Mouse (Mus musculus) forebrain, embryonic 11.5 days (tissue): ENCODE data around the gene Nbl1. TPM values are rescaled to one million over a fixed set of nuclear protein-coding genes. Genes with fewer than 3 reads are reported as not detected.
A peak's percentile ranks its signal among the peaks of the same experiment; 100 is the strongest.

Experiments
- ATAC-seq: fragments of 200-750 bp; cut with Nextera tagmentation; replicated peaks from 2 replicates; pipeline ENCODE4 v1.8.0; 2017; ENCODE audit warnings: moderate TSS enrichment; ENCODE audit not compliant: low FRiP score
- DNase-seq: peaks from one replicate; pipeline ENCODE4 v3.0.0-alpha.2; 2017; ENCODE audit warnings: low spot score
- H3K27ac ChIP-seq: fragments of 300-500 bp; sonication (generic); 2 replicates; pipeline ENCODE4 v1.5.1; 2014; ENCODE audit warnings: low read depth, low read length
- H3K27me3 ChIP-seq: fragments of 300-500 bp; sonication (generic); 2 replicates; pipeline ENCODE4 v1.6.1; 2014; ENCODE audit warnings: mild to moderate bottlenecking, low read length, mixed read lengths; ENCODE audit not compliant: control insufficient read depth, insufficient read depth
- H3K36me3 ChIP-seq: fragments of 300-500 bp; sonication (generic); 2 replicates; pipeline ENCODE4 v1.6.1; 2014; ENCODE audit warnings: mild to moderate bottlenecking, low read length, moderate library complexity, mixed read lengths; ENCODE audit not compliant: control insufficient read depth, insufficient read depth
- H3K4me1 ChIP-seq: fragments of 300-500 bp; sonication (generic); replicated peaks from 2 replicates; pipeline ENCODE4 v1.6.1; 2014; ENCODE audit warnings: low read length, mixed read lengths; ENCODE audit not compliant: control insufficient read depth, insufficient read depth
- H3K4me2 ChIP-seq: fragments of 300-500 bp; sonication (generic); 2 replicates; pipeline ENCODE4 v1.6.1; 2014; ENCODE audit warnings: low read depth, mild to moderate bottlenecking, low read length, moderate library complexity, mixed read lengths; ENCODE audit not compliant: severe bottlenecking
- H3K4me3 ChIP-seq: fragments of 300-500 bp; sonication (generic); 2 replicates; pipeline ENCODE4 v1.5.1; 2014; ENCODE audit warnings: low read depth, low read length
- H3K9ac ChIP-seq: fragments of 300-500 bp; sonication (generic); 2 replicates; pipeline ENCODE4 v1.6.1; 2014; ENCODE audit warnings: low read length
- H3K9me3 ChIP-seq: fragments of 300-500 bp; sonication (generic); 2 replicates; pipeline ENCODE4 v1.6.1; 2016; ENCODE audit warnings: low read length, mixed read lengths; ENCODE audit not compliant: control insufficient read depth
- WGBS: fragments of 180-500 bp; shearing (Covaris S2); extraction: QIAGEN DNeasy Blood & Tissue Kit; methylation state at CpG from one replicate; pipeline ENCODE4 v1.1.7; 2014; 5-methylcytosine and 5-hydroxymethylcytosine counted together
- polyA plus RNA-seq: library from polyadenylated mRNA; unstranded; fragments of >200 nt; fragmentation: Nextera tagmentation; extraction: Ambion mirVana; gene quantifications from 2 replicates; pipeline ENCODE4 v1.2.1, GENCODE M21; 2014

The Nbl1 gene
- polyA plus RNA-seq, 1 experiment from 2014 or later = 23.9 TPM

- 86% methylated on average over 3 of the region's 3 CpGs for WGBS
- H3K36me3 ChIP-seq = no peaks in the 10 kb centered on the region
- no peak overlapping the region for H3K4me2 ChIP-seq
- DNase-seq (no peak), ATAC-seq (no peak)
- H3K4me3 ChIP-seq = no peak overlapping the region
- no peak overlapping the region for H3K9ac ChIP-seq
- no peaks in the 10 kb centered on the region for H3K9me3 ChIP-seq
- no peak overlapping the region for H3K27ac ChIP-seq
- peaks cover 2% of the 10 kb centered on the region; the same call in 1 of the 2 replicates for H3K4me1 ChIP-seq
- no peaks in the 10 kb centered on the region for H3K27me3 ChIP-seq
Measured at GRCm38 (mm10) chr4:139112482-139112881, 19.7 kb upstream of the Nbl1 start.

GRCm38 (mm10) chr4:139111421-139111820 lies 18.6 kb upstream of the Nbl1 start:
- Histone ChIP-seq H3K9ac (no peak overlapping the region), H3K27me3 (no peaks in the 10 kb centered on the region), H3K9me3 (no peaks in the 10 kb centered on the region), H3K27ac (no peak overlapping the region), H3K4me1 (peaks cover 2% of the 10 kb centered on the region; the same call in 1 of the 2 replicates), H3K4me3 (no peak overlapping the region), H3K4me2 (no peak overlapping the region), H3K36me3 (no peaks in the 10 kb centered on the region)
- ATAC-seq (no peak), DNase-seq (no peak)
- 66% methylated on average over 3 of the region's 3 CpGs for WGBS

GRCm38 (mm10) chr4:139110858-139111257 lies 18.1 kb upstream of the Nbl1 start:
- peaks cover 2% of the 10 kb centered on the region; the same call in 1 of the 2 replicates for H3K4me1 ChIP-seq
- no peaks in the 10 kb centered on the region for H3K27me3 ChIP-seq
- no peak for DNase-seq
- H3K4me3 ChIP-seq = no peak overlapping the region
- no peak overlapping the region for H3K9ac ChIP-seq
- no peak overlapping the region for H3K27ac ChIP-seq
- H3K9me3 ChIP-seq = no peaks in the 10 kb centered on the region
- 71% methylated on average over 3 of the region's 3 CpGs for WGBS
- no peaks in the 10 kb centered on the region for H3K36me3 ChIP-seq
- H3K4me2 ChIP-seq = no peak overlapping the region
- no peak for ATAC-seq

- Histone ChIP-seq H3K27me3 (no peaks in the 10 kb centered on the region), H3K9me3 (no peaks in the 10 kb centered on the region), H3K4me2 (no peak overlapping the region), H3K4me1 (no peaks in the 10 kb centered on the region), H3K9ac (no peak overlapping the region), H3K4me3 (no peak overlapping the region), H3K36me3 (peaks cover 2% of the 10 kb centered on the region; the same call in 1 of the 2 replicates), H3K27ac (no peak overlapping the region)
- ATAC-seq (no peak), DNase-seq (no peak)
- 100% methylated on average over 1 of the region's 1 CpGs for WGBS
Measured at GRCm38 (mm10) chr4:139105453-139105852, 12.7 kb upstream of the Nbl1 start.

GRCm38 (mm10) chr4:139101546-139101945 lies 8.8 kb upstream of the Nbl1 start:
- Histone ChIP-seq H3K4me3 (no peak overlapping the region), H3K9me3 (no peaks in the 10 kb centered on the region), H3K27ac (no peak overlapping the region), H3K36me3 (peaks cover 2% of the 10 kb centered on the region; the same call in 1 of the 2 replicates), H3K27me3 (no peaks in the 10 kb centered on the region), H3K4me1 (no peaks in the 10 kb centered on the region), H3K4me2 (no peak overlapping the region), H3K9ac (no peak overlapping the region)
- WGBS = 92% methylated on average over 6 of the region's 6 CpGs
- DNase-seq (no peak), ATAC-seq (no peak)

GRCm38 (mm10) chr4:139100326-139100725 lies 7.5 kb upstream of the Nbl1 start:
- 95% methylated on average over 8 of the region's 8 CpGs for WGBS

GRCm38 (mm10) chr4:139096201-139096600 lies 3.4 kb upstream of the Nbl1 start:
- H3K4me2 ChIP-seq = no peak overlapping the region
- DNase-seq = no peak
- 83% methylated on average over 5 of the region's 5 CpGs for WGBS
- no peaks in the 10 kb centered on the region for H3K36me3 ChIP-seq
- no peak for ATAC-seq
- peaks cover 5% of the 10 kb centered on the region; the same call in 1 of the 2 replicates for H3K9me3 ChIP-seq
- no peak overlapping the region for H3K9ac ChIP-seq
- H3K27me3 ChIP-seq = peaks cover 31% of the 10 kb centered on the region
- H3K27ac ChIP-seq = no peak overlapping the region
- peaks cover 6% of the 10 kb centered on the region; the same call in 1 of the 2 replicates for H3K4me1 ChIP-seq
- H3K4me3 ChIP-seq = no peak overlapping the region

More at GRCm38 (mm10) chr4:139100326-139100725, 7.5 kb upstream of the Nbl1 start:
- Histone ChIP-seq H3K27ac (no peak overlapping the region), H3K9ac (no peak overlapping the region), H3K4me3 (no peak overlapping the region), H3K36me3 (peaks cover 2% of the 10 kb centered on the region; the same call in 1 of the 2 replicates), H3K4me2 (no peak overlapping the region), H3K9me3 (no peaks in the 10 kb centered on the region), H3K4me1 (no peaks in the 10 kb centered on the region), H3K27me3 (no peaks in the 10 kb centered on the region)
- ATAC-seq (no peak), DNase-seq (no peak)

GRCm38 (mm10) chr4:139095406-139095805 lies 2.6 kb upstream of the Nbl1 start:
- 50% methylated on average over 1 of the region's 1 CpGs for WGBS
- H3K27me3 ChIP-seq = peaks cover 39% of the 10 kb centered on the region
- no peak for ATAC-seq

GRCm38 (mm10) chr4:139093196-139093530 lies 370 bp upstream of the Nbl1 start:
- Histone ChIP-seq H3K27me3 (peaks cover 41% of the 10 kb centered on the region), H3K4me3 (peak overlapping the region; percentile 45), H3K9ac (no peak overlapping the region), H3K36me3 (no peaks in the 10 kb centered on the region), H3K9me3 (peaks cover 5% of the 10 kb centered on the region; the same call in 1 of the 2 replicates), H3K4me1 (peaks cover 6% of the 10 kb centered on the region; the same call in 1 of the 2 replicates), H3K4me2 (peak overlapping the region; percentile 65), H3K27ac (no peak overlapping the region)
- DNase-seq (no peak), ATAC-seq (no peak)
- whole genome bisulfite sequencing = 23% methylated on average over 13 of the region's 13 CpGs

More at GRCm38 (mm10) chr4:139095406-139095805, 2.6 kb upstream of the Nbl1 start:
- H3K4me1 ChIP-seq = peaks cover 6% of the 10 kb centered on the region; the same call in 1 of the 2 replicates
- H3K36me3 ChIP-seq = no peaks in the 10 kb centered on the region
- H3K9me3 ChIP-seq = peaks cover 5% of the 10 kb centered on the region; the same call in 1 of the 2 replicates
- no peak overlapping the region for H3K27ac ChIP-seq
- no peak overlapping the region for H3K4me3 ChIP-seq
- DNase-seq = no peak
- no peak overlapping the region for H3K4me2 ChIP-seq
- H3K9ac ChIP-seq = no peak overlapping the region
